Mouse (Mus musculus): Measurements from ENCODE around the gene P4ha1.

The P4ha1 gene

GRCm38 (mm10) chr10:59323488-59324161 is 529 bp downstream of the P4ha1 start:
- DNase-seq (ENCODE audit: low read depth, low spot score): no peak

GRCm38 (mm10) chr10:59324311-59325165 is 1.4 kb downstream of the P4ha1 start:
- no peak for DNase-seq (ENCODE audit: low read depth, low spot score)

- peak; percentile 40 for DNase-seq (ENCODE audit: low read depth, low spot score)
Measured at GRCm38 (mm10) chr10:59326612-59327315, 3.7 kb downstream of the P4ha1 start.

GRCm38 (mm10) chr10:59327316-59327710 is 4.2 kb downstream of the P4ha1 start:
- DNase-seq (ENCODE audit: low read depth, low spot score): no peak

GRCm38 (mm10) chr10:59331546-59332256 is 8.6 kb downstream of the P4ha1 start:
- no peak for DNase-seq (ENCODE audit: low read depth, low spot score)

GRCm38 (mm10) chr10:59333400-59333799 is 10.3 kb downstream of the P4ha1 start:
- no peak for DNase-seq (ENCODE audit: low read depth, low spot score)

GRCm38 (mm10) chr10:59334899-59335798 is 12.1 kb downstream of the P4ha1 start:
- peak; percentile 91 for DNase-seq (ENCODE audit: low read depth, low spot score)

- DNase-seq (ENCODE audit: low read depth, low spot score): no peak
Measured at GRCm38 (mm10) chr10:59336124-59336523, 13.0 kb downstream of the P4ha1 start.

- DNase-seq (ENCODE audit: low read depth, low spot score): no peak
Measured at GRCm38 (mm10) chr10:59346560-59346959, 23.5 kb downstream of the P4ha1 start.

- no peak for DNase-seq (ENCODE audit: low read depth, low spot score)
Measured at GRCm38 (mm10) chr10:59348200-59348599, 25.1 kb downstream of the P4ha1 start.

GRCm38 (mm10) chr10:59349536-59349935 is 26.4 kb downstream of the P4ha1 start:
- DNase-seq (ENCODE audit: low read depth, low spot score): no peak

GRCm38 (mm10) chr10:59353065-59353464 is 30.0 kb downstream of the P4ha1 start:
- no peak for DNase-seq (ENCODE audit: low read depth, low spot score)

GRCm38 (mm10) chr10:59354120-59354519 is 31.0 kb downstream of the P4ha1 start:
- DNase-seq (ENCODE audit: low read depth, low spot score): no peak

- no peak for DNase-seq (ENCODE audit: low read depth, low spot score)
Measured at GRCm38 (mm10) chr10:59355020-59355419, 31.9 kb downstream of the P4ha1 start.

- DNase-seq (ENCODE audit: low read depth, low spot score): no peak
Measured at GRCm38 (mm10) chr10:59358744-59359143, 35.6 kb downstream of the P4ha1 start.

- no peak for DNase-seq (ENCODE audit: low read depth, low spot score)
Measured at GRCm38 (mm10) chr10:59363208-59363607, 40.1 kb downstream of the P4ha1 start.

- DNase-seq (ENCODE audit: low read depth, low spot score): no peak
Measured at GRCm38 (mm10) chr10:59364551-59364950, 41.5 kb downstream of the P4ha1 start.

GRCm38 (mm10) chr10:59365804-59366589 is 42.9 kb downstream of the P4ha1 start:
- no peak for DNase-seq (ENCODE audit: low read depth, low spot score)

GRCm38 (mm10) chr10:59366746-59367145 is 43.6 kb downstream of the P4ha1 start:
- no peak for DNase-seq (ENCODE audit: low read depth, low spot score)

- no peak for DNase-seq (ENCODE audit: low read depth, low spot score)
Measured at GRCm38 (mm10) chr10:59367206-59367605, 44.1 kb downstream of the P4ha1 start.

Measured in telencephalon, adult 2 months (tissue).